Mouse (Mus musculus) c-Kit-negative CD71-positive TER-119-positive erythroid progenitor cells, embryonic 14.5 days (primary cell): ENCODE data around the gene Fam193b.
"Not testable (repeated sequence)": the region's sequence is repeated elsewhere in the genome, so short reads cannot be mapped to it uniquely, and the experiment has no call there.

Experiments used
- DNase-seq: peaks from one replicate; pipeline ENCODE4 v3.0.0-alpha.2; 2013; ENCODE audit warnings: low read depth, low spot score

The Fam193b gene

DNA sequence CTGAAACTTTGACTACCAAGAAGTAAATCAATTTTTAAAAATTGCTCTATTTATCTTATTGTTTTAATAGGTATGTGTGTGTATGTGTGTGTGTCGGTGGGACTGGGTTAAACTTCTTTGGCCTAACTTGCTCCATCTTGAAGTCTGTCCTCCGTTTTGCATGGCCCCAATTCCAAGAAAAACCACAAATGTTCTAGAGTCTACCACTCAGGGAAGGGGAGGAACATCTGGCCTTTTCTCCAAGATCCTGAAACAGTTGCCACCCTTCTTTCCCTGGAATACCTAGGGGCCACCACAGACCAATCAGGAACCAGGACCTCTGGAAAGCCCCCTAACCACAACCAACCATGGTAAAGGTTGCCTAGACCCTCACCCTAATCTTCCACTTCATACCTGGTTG, 1.1 kb upstream of the Fam193b start:
- peak; percentile 22 for DNase-seq

DNA sequence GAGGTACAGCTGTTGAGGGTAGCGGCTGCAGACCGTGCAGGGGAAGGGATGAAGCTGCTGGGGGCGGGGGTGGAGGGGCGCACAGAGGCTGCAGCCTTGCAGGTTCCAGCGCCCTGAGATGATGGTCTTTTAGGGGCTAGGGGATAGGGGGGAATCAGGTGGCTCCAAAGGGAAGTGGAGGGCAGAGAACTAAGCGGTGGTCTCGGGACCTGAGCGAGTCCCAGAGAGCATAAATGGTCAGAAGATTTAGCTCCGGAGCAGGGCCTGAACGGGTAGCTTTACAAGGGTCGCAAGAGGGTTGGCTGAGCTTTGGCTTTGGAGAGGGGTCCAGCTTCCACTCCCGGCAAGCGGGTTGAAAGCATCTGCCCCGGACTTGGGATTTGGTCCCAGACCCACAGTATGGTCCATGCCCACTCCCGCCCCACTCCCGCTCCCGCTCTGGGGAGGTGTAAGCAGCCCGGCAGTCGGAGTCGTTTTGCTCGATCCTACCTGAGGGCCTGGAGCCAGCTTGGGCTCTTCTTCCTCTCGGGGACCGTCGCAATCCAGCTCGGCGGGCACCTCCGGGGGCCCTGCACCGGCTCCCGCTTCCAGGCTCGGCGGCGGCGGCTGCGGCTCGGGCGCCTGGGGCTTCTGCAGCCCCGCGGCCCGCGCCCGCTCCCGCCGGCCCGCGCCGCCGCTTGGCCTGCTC, 490 bp downstream of the Fam193b start:
- peak; percentile 16 for DNase-seq

DNA sequence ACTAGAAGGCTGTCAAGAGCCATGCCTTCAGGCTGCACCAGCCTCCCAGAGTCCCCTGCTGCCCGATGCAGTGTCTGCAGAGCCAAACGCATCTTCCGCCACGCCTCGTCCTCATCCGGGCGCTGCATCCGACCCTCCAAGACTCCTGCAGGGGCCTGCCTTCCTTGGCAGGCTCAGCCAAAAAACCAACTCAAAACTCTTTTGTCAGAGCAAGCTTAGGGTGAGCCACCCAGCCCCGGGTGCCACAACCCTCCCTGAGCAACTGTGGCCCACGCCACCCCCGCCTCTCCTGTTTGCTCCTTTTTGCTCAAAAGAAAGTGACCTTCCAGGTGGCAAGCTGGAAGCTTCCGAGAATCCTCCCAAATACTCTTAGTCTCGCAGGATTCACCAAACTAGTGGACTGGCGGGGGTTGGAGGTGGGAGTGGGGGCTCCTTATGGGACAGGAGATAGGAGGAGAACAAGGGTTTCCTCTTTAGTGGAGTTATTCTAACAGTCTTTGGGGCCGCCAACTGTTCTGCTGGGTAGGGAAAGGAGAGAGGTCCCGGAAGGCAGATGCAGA, 1.1 kb downstream of the Fam193b start:
- DNase-seq: no peak

DNA sequence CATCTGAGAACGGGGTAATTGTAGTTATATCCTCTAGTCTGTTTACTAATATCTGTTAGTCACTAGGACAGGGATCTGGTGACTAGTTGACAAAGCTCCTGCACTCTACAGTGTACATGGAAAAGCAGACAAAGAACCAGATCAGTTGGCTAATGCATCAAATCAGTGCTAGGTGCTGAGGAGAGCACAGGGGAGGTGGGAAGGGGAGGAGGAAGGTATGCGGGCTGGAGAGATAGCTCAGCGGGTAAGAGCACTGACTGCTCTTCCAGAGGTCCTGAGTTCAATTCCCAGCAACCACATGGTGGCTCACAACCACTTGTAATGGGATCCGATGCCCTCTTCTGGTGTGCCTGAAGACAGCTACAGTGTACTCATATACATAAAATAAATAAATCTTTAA, 2.4 kb downstream of the Fam193b start:
- DNase-seq: not testable (repeated sequence)

DNA sequence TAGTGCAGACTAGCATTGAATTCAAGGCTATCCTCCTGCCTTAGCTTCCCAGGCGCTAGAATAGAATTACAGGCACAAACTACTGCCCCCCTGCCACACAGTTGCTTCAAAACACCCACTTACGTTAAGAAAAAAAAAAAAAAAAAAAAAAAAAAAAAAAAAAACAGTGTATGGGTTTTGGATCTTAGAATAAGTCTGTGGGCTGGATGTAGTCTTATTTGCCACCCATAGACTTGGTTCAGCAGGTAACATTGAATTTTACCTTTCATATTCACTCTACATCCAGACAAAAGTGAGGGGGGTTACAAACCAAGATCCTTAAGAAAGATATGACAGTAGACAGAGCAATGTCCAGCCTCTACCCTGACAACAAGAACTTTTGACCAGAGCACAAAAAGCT, 3.0 kb downstream of the Fam193b start:
- no peak for DNase-seq

DNA sequence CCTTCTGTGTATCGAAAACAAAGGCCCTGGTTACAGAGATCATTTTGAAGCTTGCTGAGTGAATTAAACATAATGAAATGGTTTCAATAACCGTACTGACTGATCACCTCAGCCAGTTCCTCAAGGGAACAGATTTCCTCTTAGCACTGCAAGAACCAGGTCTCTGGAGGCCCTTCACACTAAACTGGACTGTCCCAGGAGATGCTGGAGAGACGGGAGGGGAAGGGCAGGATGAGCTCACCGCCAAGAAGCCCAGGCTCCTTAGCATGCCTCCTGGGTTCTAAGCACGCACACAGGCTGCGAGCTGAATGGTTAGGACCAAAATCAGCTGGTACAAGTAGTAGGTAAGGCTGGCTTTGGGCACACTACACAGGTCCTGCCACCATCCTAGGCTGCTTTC, 3.9 kb downstream of the Fam193b start:
- DNase-seq: no peak

DNA sequence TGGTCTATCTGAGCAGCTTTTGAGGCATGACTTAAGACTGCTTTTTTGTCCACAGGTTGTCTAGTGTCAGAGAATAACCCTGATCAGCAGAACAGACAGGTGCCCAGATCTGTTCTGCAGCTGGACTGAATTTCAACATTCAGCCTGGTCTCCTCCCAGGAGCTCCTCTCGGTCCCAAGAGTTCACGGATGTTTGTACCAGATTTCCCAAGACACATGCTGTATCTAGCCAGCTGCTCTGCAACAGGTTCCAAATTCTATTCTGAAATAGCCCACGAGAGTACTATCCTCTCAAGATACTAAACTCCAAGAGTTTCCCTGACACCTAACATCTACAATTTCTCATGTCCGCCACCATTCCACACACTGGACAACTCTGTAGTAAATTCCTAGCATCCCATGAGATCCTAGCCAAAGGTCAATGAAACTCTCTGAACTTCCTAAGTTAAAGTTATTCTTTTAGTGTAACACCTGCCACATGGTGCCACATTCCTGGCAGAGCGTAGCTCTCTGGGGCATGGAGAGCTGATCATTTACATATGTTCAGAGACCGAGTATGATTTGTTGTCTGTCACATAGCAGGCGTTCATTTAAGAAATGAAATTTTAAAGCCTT, 7.5 kb downstream of the Fam193b start:
- DNase-seq: no peak

DNA sequence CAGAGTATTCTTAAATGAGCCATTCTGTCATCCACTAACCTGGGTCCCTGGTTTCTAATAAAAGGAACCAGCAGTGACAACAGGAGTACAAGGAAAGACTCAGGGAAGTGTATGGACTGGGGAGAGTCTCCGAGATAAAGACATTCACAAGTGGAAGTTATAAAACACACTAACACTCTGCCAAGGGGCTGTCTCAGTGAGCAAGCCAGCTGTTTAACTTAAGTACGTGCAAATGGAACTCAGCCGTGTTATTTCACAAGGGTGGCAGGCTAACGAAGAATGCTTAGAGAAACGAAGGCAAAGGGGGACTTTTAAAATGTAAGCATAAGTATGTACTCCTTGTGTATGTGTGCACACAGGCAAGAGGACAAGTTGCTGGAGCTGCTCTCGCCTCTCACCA, 13.4 kb downstream of the Fam193b start:
- DNase-seq: no peak

DNA sequence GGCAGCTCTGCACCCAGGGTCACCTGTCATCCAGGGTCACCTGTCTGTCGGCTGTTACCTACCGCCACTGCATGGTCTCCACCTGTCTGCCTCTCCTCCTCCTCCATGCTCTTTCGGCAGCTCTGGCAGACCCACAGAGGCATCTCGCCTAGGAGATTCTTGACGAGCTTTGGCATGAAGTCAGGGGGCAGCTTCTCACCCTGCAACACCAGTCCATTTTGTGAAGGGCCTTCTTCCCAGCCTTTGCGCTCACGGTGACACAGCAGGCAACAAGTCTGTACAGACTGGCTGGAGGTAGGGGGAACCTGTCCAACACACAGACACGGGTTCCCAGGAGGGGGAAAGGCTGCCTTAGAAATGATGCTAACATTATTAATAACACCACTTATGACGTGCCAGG, 15.0 kb downstream of the Fam193b start:
- no peak for DNase-seq

DNA sequence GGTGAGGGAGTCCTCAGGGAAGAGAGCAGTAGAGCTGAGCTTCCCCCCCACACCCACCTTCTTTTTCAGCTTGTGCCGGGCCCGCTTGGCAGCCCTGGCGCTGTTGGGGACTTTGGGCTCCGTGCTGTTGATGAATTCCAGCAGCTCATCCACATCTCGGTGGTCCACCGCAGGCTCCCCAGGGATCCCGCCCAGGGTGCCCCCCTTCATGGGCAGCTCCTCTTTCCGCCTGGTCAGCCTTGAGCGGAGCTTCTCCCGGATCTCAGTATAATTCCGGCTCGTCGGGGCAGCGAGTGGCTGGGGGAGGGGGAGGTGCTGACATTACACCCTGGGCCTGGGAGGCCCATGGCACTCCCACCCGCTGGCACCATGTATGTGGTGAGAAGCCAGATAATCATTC, 21.9 kb downstream of the Fam193b start:
- DNase-seq: no peak

DNA sequence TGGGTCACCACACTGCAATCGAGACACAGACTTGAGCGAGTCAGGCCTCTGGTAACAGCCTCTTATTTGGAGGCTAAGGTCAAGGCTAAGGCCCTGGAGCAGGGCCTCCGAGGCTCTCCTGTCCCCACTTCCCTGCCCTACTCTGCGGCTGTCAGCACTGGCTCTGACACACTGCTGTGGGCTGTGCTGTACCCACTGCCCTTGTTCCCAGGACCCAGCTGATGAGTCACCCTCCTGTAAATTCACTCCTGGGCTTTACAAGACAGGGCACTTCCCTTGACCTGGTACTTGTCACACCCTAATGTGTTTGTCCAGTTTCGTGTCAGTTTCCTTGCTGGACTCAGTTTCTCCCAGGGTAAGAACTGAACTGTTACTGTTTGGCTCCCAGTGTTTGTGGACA, 22.5 kb downstream of the Fam193b start:
- no peak for DNase-seq

DNA sequence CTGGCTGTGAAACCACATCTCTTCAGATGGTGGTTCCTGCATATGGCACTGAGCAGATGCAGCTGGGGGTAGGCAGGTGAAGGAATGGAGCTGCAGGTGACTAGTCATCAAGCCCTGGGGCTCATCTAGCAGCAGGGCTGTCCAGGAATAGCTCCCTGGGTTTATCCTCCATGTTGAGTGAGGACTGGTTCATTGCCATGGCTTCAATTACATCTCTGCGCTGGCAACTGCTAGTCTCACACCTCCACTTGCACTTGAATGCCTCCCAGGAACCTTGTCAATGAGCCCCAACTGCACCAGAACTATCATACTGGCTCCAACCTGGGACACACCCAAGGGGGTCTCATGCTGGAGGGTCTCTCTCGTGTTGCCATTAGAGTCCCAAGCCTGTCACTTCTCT, 23.0 kb downstream of the Fam193b start:
- DNase-seq: no peak

DNA sequence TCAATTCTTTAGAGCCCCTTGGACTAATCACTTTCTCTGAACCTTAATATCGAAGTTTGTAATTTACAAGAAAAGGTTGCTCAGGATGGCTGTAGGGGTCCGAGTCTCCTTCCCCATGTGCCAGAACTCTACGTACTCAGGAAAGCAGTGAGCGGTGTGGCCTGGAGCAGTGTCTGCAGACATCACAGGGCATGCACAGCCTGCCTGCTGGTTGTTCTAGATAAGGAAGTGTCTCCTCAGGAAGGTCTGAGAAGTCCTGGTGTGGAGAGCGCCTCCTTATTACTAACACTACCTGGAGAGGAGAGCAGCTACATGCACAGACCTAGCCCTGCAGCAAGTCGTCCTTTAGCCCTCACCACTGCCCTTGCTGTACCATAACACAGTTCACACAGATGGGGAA, 26.1 kb downstream of the Fam193b start:
- no peak for DNase-seq

DNA sequence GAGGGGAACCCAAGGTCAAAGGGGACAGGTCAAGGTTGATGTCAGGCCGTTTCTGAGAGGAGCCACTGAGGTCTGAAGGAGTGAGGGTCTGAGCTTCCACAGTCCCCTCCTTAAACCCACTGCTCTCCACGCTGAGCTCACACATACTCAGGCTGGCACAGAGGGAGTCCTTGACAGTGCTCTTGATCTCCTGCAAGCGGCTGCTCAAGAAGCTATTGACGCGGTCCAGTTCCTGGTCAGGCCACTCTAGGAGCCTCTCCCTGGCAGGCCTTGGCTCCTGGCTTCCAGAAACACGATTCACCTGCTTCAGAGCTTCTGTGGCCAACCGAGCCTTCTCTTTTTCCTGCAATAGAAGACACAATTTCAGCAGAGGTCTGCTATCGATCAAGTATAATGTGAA, 27.5 kb downstream of the Fam193b start:
- no peak for DNase-seq

DNA sequence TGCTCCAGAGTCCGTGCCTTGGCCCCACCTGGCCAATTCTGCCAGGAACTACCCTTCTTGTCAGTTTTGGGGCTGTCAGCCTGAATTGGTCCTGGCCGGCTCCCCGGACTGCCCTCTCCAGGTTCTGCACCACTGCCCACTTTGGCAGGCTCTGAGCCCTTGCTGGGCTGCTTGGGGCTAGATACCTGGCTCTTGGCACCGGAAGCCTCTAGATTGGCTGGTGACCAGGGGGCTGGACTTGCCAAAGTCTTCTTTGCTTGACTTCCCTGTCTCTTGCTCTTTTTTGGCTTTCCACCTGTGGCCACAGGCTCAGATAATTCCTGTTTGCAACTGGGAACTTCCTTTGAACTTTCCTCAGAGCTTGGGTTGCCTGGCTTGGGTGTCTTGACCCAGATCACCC, 28.0 kb downstream of the Fam193b start:
- DNase-seq: no peak

DNA sequence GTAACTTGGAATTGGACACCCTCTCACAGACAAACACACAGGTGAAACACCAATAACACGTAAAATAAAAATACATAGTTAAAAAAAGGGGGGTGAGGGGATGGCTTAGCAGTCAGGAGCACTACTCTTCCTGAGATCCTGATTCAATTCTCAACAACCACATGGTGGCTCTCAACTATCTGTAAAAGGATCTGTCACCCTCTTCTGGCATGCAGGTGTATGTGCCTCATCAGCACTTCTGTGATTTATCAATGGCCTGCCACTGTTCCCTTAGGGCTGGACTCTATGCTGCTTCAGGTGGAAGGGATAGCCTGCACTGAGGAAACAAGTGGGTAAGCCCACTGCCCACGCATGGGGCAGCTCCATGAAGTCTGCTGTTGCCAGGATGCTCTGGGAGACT, 30.0 kb downstream of the Fam193b start:
- no peak for DNase-seq

DNA sequence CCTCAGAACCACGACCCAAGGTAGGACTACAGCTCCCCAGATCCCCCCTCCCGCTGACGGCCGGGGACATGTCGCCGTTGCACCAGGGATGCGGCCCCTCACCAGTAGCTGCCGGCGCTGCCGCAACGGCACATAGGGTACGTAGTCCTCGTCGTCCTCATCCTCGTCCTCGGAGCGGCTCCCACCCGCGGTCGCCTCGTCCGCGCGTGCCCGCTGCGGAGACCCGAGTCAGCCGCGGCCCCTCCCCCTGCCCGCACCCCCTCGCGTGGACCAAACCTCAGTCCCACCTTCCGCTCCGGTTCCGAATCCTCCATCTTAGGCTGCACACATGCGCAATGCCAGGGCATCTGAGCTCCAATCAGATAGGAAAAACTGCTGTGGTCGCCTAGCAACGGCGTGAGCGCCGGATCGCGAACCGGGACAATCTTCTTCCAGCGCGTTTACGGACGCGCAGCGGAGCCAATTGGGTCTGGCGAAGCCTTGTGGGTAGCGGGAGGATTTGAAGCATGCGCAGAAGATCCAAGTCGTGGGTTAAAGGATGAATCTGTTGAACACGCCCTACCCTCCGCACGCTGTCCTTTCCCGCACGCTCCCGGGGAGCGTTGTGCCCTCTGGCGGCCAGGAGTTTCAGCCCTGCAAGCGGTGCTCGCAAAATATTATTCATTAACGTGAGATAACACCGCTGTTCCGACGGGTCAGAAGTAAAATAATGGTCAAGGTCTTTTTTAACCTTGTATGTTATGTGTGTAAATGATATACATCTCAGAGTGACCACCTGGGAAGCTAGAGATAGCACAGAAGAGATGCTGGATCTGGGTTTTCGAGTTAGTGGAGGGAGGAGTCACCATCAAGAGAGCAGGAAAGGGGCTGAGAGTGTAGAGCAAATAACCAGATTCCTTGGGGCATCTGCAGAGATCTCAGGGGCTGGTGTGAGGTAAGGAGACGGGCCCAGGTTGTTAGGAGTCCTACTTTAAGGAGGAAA, 34.4 kb downstream of the Fam193b start, which contains the start of gene Ddx41:
Gene Ddx41, minus strand, starts transcription at position 465 of the 982 bp plus-strand sequence.
- DNase-seq: peak; percentile 98

DNA sequence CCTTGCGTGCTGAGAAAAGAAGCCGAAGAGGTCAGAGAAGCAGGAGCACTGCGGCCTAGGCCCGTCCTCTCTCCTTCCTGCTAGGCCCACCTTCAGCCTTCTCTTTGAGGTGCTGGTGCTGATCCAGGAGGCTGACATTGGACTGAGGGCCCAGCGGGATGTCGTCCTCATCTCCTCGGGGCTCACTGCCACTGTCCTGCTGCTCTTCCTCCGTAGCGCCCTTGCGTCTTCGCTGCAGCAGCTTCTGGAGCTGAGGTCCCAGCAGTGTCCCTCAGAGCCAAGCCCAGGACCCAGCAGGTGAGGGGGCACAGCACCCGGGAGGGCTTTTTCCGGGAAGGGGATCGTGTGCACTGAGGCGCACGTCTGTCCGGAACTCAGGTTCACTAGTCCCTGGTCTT, 35.1 kb downstream of the Fam193b start:
- no peak for DNase-seq

DNA sequence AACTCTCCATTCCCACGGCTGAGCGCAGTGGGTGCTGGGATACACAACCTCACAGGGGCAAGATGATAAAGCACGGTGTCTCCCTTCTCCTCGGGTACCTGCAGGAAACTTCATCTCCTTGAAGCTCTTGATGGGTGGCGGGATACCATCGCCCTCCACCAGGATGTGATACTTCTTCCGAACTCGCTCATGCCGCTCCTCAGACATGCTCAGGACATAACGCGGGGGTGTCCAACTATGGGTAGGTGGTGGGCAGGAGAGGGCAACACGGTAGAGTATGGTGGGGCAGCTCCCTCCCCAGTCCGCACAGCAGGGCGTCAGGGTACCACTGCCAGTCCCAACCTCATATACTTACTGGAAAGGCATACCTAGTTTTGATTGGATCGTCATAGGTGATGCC, 35.7 kb downstream of the Fam193b start:
- no peak for DNase-seq

DNA sequence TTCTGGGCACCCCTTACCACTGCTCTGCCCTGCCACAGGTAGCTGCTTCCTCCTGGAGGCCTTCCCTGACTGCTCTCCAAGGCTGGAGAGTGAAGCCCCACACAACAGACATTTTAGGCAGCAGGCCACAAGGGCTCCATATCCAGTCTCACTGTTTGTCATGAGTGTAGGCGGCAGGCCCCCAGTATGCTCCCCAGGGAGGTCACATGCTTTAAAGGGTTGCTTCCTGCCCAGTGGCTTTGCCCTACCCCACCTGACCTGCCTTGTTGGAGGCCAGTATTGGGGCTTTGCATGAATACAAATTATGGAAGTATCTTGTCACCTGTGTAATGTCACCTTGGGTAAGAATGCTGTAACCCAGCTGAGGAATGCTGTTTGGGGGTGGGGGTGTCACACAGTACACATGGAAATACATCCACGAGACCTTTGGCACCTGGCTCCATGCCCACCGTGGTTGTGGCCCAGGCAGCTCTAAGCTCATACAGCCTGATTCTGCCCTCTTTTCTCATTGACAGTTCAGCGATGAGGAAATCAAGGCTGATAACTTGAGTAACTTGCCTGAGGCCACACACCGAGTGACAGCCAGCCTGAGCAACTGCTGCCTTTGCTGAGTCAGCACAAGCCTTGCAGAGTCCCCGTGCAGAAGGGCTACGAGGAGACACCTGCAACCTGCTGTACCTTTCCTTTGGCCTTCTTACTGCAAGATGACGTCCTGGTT, 41.6 kb downstream of the Fam193b start, which contains the start of gene Dok3:
Gene Dok3, minus strand, starts transcription at position 99 of the 718 bp plus-strand sequence.
- no peak for DNase-seq
